ENCODE assay signal across 18 mouse cellular contexts in the genomic region with DNA sequence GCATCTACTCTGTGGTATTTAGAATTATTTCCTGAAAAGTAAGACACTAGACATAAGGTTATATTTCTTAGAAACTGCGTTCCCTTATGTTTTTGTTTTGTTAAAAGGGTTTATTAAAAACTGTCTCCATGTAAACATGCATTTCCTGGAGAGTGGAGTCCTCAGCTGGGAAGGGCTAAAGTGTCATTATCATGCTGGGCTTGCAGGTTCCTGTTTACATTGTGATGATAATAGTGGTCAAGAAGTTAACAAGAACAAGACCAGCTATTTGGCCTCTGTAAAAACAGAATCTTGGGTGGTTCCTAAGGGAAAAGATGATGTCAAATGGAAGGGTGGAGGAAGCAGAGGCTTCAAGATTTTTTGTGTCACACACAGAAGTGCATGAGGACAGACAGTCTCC.
"Had no signal": no experiment of that assay in that cellular context is flagged by ENCODE, and none has a peak within 500 bp of the region (broad histone marks: within the 10 kb centered on the region; RNA-seq: fewer than 3 reads in every experiment).

No protein-coding gene starts in this region.

- H3K27me3 ChIP-seq: liver, embryonic 15.5 days; lung, embryonic 15.5 days; neural tube, embryonic 13.5 days; neural tube, embryonic 15.5 days; stomach, embryonic 15.5 days had no signal

- H3K4me2 ChIP-seq: liver, embryonic 15.5 days; lung, embryonic 15.5 days; midbrain, embryonic 12.5 days; neural tube, embryonic 13.5 days; neural tube, embryonic 15.5 days; stomach, embryonic 15.5 days had no signal

- DNase-seq: lung, adult 2 months; lung, postnatal 10 days; lung, postnatal 4 days; midbrain, embryonic 14.5 days; right cerebral cortex, postnatal 14 days; thymus, adult 2 months; thymus, postnatal 25 days; thymus, postnatal 4 days had no signal

- H3K4me3 ChIP-seq: liver, embryonic 15.5 days; lung, embryonic 15.5 days; midbrain, embryonic 10.5 days; midbrain, embryonic 12.5 days; myocyte; neural tube, embryonic 13.5 days; neural tube, embryonic 15.5 days; stomach, embryonic 15.5 days had no signal

- H3K9ac ChIP-seq: liver, embryonic 15.5 days; lung, embryonic 15.5 days; midbrain, embryonic 12.5 days; neural tube, embryonic 13.5 days; neural tube, embryonic 15.5 days; stomach, embryonic 15.5 days had no signal

- H3K36me3 ChIP-seq: liver, embryonic 15.5 days; lung, embryonic 15.5 days; midbrain, embryonic 10.5 days; midbrain, embryonic 12.5 days; neural tube, embryonic 13.5 days; neural tube, embryonic 15.5 days; stomach, embryonic 15.5 days had no signal

- H3K4me1 ChIP-seq: liver, embryonic 15.5 days; lung, embryonic 15.5 days; midbrain, embryonic 10.5 days; midbrain, embryonic 12.5 days; neural tube, embryonic 13.5 days; neural tube, embryonic 15.5 days; stomach, embryonic 15.5 days had no signal

- H3K9me3 ChIP-seq: liver, embryonic 15.5 days; lung, embryonic 15.5 days; midbrain, embryonic 10.5 days; midbrain, embryonic 12.5 days; neural tube, embryonic 13.5 days; neural tube, embryonic 15.5 days; stomach, embryonic 15.5 days had no signal

- H3K27ac ChIP-seq: liver, embryonic 15.5 days; lung, embryonic 15.5 days; midbrain, embryonic 10.5 days; midbrain, embryonic 12.5 days; neural tube, embryonic 13.5 days; neural tube, embryonic 15.5 days; stomach, embryonic 15.5 days; stomach, postnatal 0 days had no signal

- ATAC-seq: midbrain, embryonic 16.5 days had no signal
